Mouse (Mus musculus) urinary bladder, postnatal 25 days (tissue): ENCODE measurements around the gene Zfyve28.

Experiments used
- DNase-seq: peaks from one replicate; pipeline ENCODE4 v3.0.0; 2022; ENCODE audit warnings: low spot score

Zfyve28 gene

GRCm38 (mm10) chr5:34288154-34288716 is at the start of gene Zfyve28, which contains the start of gene Cfap99:
TSS of gene Zfyve28 (minus strand) at chr5:34288449.
TSS of gene Cfap99 (plus strand) at chr5:34288600.
- peak; percentile 61 for DNase-seq

- peak; percentile 52 for DNase-seq
Observed at GRCm38 (mm10) chr5:34336775-34337450, 48.7 kb upstream of the Zfyve28 start.

- DNase-seq = peak; percentile 97
Observed at GRCm38 (mm10) chr5:34336097-34336774, 48.0 kb upstream of the Zfyve28 start, which contains the start of gene Rnf4. TSS of gene Rnf4 (plus strand) at chr5:34336289.

- DNase-seq = no peak
Observed at GRCm38 (mm10) chr5:34335539-34336096, 47.4 kb upstream of the Zfyve28 start.

- no peak for DNase-seq
Observed at GRCm38 (mm10) chr5:34334081-34334480, 45.8 kb upstream of the Zfyve28 start.

GRCm38 (mm10) chr5:34330136-34330535 is 41.9 kb upstream of the Zfyve28 start:
- DNase-seq = no peak

GRCm38 (mm10) chr5:34326875-34327576 is 38.8 kb upstream of the Zfyve28 start:
- peak; percentile 23 for DNase-seq

- peak; percentile 8 for DNase-seq
Observed at GRCm38 (mm10) chr5:34326249-34326691, 38.0 kb upstream of the Zfyve28 start.

- DNase-seq = no peak
Observed at GRCm38 (mm10) chr5:34325286-34325685, 37.0 kb upstream of the Zfyve28 start.

- DNase-seq = no peak
Observed at GRCm38 (mm10) chr5:34321236-34321635, 33.0 kb upstream of the Zfyve28 start.

GRCm38 (mm10) chr5:34319491-34320034 is 31.3 kb upstream of the Zfyve28 start:
- no peak for DNase-seq

- DNase-seq = no peak
Observed at GRCm38 (mm10) chr5:34309016-34309415, 20.8 kb upstream of the Zfyve28 start.

GRCm38 (mm10) chr5:34302377-34302776 is 14.1 kb upstream of the Zfyve28 start:
- DNase-seq = no peak

GRCm38 (mm10) chr5:34298937-34299535 is 10.8 kb upstream of the Zfyve28 start:
- DNase-seq = no peak

GRCm38 (mm10) chr5:34298061-34298460 is 9.8 kb upstream of the Zfyve28 start:
- no peak for DNase-seq

GRCm38 (mm10) chr5:34295141-34295540 is 6.9 kb upstream of the Zfyve28 start:
- peak; percentile 14 for DNase-seq

GRCm38 (mm10) chr5:34294696-34295095 is 6.4 kb upstream of the Zfyve28 start:
- DNase-seq = peak; percentile 13

GRCm38 (mm10) chr5:34293363-34293762 is 5.1 kb upstream of the Zfyve28 start:
- no peak for DNase-seq

- DNase-seq = no peak
Observed at GRCm38 (mm10) chr5:34289286-34289685, 1.0 kb upstream of the Zfyve28 start.

- no peak for DNase-seq
Observed at GRCm38 (mm10) chr5:34287838-34288145, 457 bp downstream of the Zfyve28 start.

GRCm38 (mm10) chr5:34287001-34287837 is 1.0 kb downstream of the Zfyve28 start:
- DNase-seq = no peak
